Mouse (Mus musculus) G1E (cell line): ENCODE results near the gene Aspn. TPM values are rescaled to one million over a fixed set of nuclear protein-coding genes. Genes with fewer than 3 reads are reported as not detected.
A peak's percentile ranks its signal among the peaks of the same experiment; 100 is the strongest.

Experiments used
- ATAC-seq: 2 replicates; pipeline ENCODE4 v1.8.0; 2016; ENCODE audit warnings: mild to moderate bottlenecking; ENCODE audit not compliant: insufficient number of reproducible peaks, poor library complexity, low FRiP score, severe bottlenecking; ENCODE audit errors: extremely low read depth
- DNase-seq: peaks from one replicate; pipeline ENCODE4 v3.0.0; 2012; ENCODE audit warnings: low spot score
- H3K27me3 ChIP-seq: 2 replicates; pipeline ENCODE4 v1.6.1; 2012; ENCODE audit warnings: mild to moderate bottlenecking, low read length, inconsistent platforms; ENCODE audit not compliant: insufficient read depth
- H3K36me3 ChIP-seq: replicated peaks from 2 replicates; pipeline ENCODE3; 2012; ENCODE audit warnings: mild to moderate bottlenecking, inconsistent platforms
- H3K4me1 ChIP-seq: 2 replicates; pipeline ENCODE4 v1.6.1; 2012; ENCODE audit warnings: low read depth, low read length, inconsistent platforms, mixed read lengths; ENCODE audit not compliant: insufficient read depth
- H3K4me3 ChIP-seq: 2 replicates; pipeline ENCODE4 v1.5.1; 2012; ENCODE audit warnings: low read depth, mild to moderate bottlenecking, inconsistent platforms, low read length, moderate library complexity, mixed read lengths
- H3K9me3 ChIP-seq: replicated peaks from 2 replicates; pipeline ENCODE4 v1.6.1; 2012; ENCODE audit warnings: inconsistent platforms
- CTCF ChIP-seq: IDR thresholded peaks from 2 replicates; pipeline ENCODE4 v1.5.1; 2012; ENCODE audit warnings: low read depth, low read length, inconsistent platforms, mixed read lengths
- GATA1 ChIP-seq: IDR thresholded peaks from 2 replicates; pipeline ENCODE4 v1.6.1; 2012; ENCODE audit warnings: borderline replicate concordance, low read length, inconsistent platforms, mixed read lengths
- GATA2 ChIP-seq: IDR thresholded peaks from 2 replicates; pipeline ENCODE4 v1.6.1; 2012; ENCODE audit warnings: low read depth, low read length, inconsistent platforms, borderline replicate concordance
- POLR2AphosphoS5 ChIP-seq: IDR thresholded peaks from 2 replicates; pipeline ENCODE4 v1.6.1; 2012; ENCODE audit warnings: low read depth, low read length, inconsistent platforms; ENCODE audit not compliant: insufficient replicate concordance
- TAL1 ChIP-seq: conservative IDR thresholded peaks from 2 replicates; pipeline ENCODE4 v1.6.1; 2012; ENCODE audit warnings: low read depth, low read length, inconsistent platforms, mixed read lengths
- polyA plus RNA-seq: library from polyadenylated mRNA; stranded (reverse); fragments of >175 nt; gene quantifications from 2 replicates; pipeline ENCODE4 v1.2.3, GENCODE M21; 2012
- total RNA-seq, 2 experiments: library from RNA; stranded (forward) in 1 of 2; stranded (reverse) in 1 of 2; fragments of 200-1000 nt in 1 of 2; fragments of >200 nt in 1 of 2; fragmentation: Nextera tagmentation in 1 of 2; gene quantifications; 2 replicates each; pipeline ENCODE4 v1.2.3; 2014 to 2017

Aspn gene
- total and polyA plus RNA-seq, 3 experiments, result not detected

DNA sequence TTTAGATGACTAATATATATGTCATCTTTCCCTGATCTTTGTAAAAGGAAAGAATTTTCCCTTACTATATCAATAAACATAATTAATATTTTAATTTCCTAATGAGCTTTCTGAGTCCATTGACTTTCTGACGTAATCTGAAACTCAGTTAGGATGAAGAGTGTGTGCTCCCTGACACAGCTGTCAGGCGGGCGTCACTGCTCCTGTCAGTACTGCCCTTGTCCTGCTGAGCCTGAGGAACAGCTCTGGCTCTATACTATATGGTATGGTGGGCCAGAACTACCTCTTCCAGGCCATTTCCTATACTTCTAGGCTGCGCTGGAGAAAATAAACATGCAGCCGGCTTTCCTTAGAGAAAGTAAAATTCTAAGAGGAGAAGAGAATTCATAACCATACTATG, 10.3 kb downstream of the Aspn start:
- ATAC-seq, result no peak
- Histone ChIP-seq H3K4me1 (no peaks in the 10 kb centered on the region), H3K4me3 (no peak overlapping the region), H3K27me3 (no peaks in the 10 kb centered on the region), H3K9me3 (no peaks in the 10 kb centered on the region), H3K36me3 (peaks cover 4% of the 10 kb centered on the region)
- DNase-seq, result no peak
- TF ChIP-seq CTCF (no peak), GATA2 (no peak), GATA1 (no peak), TAL1 (no peak)

DNA sequence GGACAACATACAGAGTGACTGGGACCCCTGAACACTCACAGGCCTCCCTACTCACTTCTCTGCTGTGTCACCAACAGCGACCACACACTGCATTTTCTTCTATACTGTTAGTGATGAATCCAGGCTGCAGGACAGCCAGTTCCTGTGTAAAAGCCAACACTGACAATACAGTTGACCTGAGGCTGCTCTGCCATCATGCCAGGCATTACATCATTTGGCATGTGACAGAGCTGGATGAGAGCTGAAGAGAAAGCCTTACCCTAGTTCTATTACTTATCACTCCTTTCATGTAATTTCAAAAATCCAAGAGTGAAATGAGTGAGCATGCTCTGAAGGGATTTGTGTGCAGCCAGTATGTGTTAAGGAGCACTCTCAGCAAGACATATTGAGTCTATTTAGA, 12.0 kb downstream of the Aspn start:
- Histone ChIP-seq H3K4me3 (no peak overlapping the region), H3K4me1 (peaks cover 12% of the 10 kb centered on the region), H3K27me3 (no peaks in the 10 kb centered on the region), H3K36me3 (peaks cover 4% of the 10 kb centered on the region), H3K9me3 (no peaks in the 10 kb centered on the region)
- no peak for DNase-seq
- no peak for ATAC-seq
- TF ChIP-seq GATA2 (no peak), TAL1 (no peak), CTCF (no peak), GATA1 (no peak), POLR2AphosphoS5 (no peak)

DNA sequence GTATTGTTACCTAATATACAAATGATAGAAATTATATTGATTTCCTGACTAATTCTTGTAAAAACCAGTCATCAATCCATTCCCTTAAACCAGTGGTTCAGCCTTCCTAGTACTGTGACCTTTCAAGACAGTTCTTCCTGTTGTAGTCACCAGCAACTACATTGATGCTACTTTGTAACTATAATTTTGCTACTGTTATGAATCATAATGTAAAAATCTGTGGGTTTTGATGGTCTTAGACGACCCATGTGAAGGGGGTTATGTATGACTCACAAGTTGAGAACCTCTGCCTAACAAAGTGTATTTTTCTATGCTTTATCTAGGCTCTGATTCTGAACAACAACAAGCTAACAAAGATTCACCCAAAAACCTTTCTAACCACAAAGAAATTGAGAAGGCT, 12.7 kb downstream of the Aspn start:
- TF ChIP-seq CTCF, result no peak
- TF ChIP-seq POLR2AphosphoS5, result no peak
- no peak for ATAC-seq
- peaks cover 2% of the 10 kb centered on the region for H3K36me3 ChIP-seq
- DNase-seq, result no peak
- H3K9me3 ChIP-seq, result no peaks in the 10 kb centered on the region
- no peak overlapping the region for H3K4me3 ChIP-seq
- H3K4me1 ChIP-seq, result peaks cover 15% of the 10 kb centered on the region
- no peaks in the 10 kb centered on the region for H3K27me3 ChIP-seq

DNA sequence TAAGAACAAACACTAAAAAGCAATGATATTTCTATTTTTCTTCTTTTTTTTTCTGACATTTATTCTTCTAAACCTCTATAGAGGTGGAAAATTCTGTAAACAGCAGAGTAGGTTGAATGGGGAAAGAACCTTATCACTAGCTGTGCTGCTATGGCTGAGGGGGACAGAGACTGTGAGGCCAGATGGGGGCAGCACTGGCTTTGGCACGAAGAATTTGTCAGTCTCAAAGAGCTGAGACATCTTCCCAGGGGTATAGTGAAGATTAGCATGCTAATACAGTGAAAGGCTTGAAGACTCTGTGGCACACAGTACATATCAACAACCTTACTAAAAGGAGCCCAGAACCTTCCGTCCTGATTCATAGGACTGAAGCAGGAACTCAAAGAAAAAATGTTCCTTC, 14.9 kb downstream of the Aspn start:
- no peak for DNase-seq
- ATAC-seq, result peak; percentile 34; the same call in 1 of the 2 replicates
- TF ChIP-seq GATA1 (no peak), GATA2 (no peak), TAL1 (no peak), POLR2AphosphoS5 (no peak), CTCF (no peak)
- H3K4me3 ChIP-seq, result no peak overlapping the region
- peaks cover 18% of the 10 kb centered on the region for H3K4me1 ChIP-seq
- H3K9me3 ChIP-seq, result no peaks in the 10 kb centered on the region
- peaks cover 4% of the 10 kb centered on the region for H3K36me3 ChIP-seq
- H3K27me3 ChIP-seq, result no peaks in the 10 kb centered on the region

DNA sequence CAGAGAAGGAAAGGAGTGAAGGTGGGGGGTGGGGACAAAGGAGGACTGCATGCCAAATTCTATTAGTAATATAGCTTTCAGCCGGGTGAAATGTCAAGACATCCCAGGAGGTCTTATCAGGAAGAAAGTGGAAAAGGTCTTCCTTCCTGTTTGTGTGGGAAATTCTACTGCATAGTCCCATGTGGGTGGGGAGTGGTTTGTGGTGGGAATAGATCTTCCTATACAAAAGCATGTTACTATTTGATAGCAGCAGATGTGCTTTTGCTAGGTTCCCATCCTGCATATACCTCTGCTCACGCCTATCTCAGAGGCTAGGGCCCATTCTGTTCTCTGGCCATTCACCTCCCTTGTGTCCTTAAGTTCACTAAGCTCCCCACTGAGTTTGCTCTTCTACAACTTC, 16.6 kb downstream of the Aspn start:
- Histone ChIP-seq H3K36me3 (peaks cover 4% of the 10 kb centered on the region), H3K4me3 (no peak overlapping the region; the same call in 1 of the 2 replicates), H3K27me3 (no peaks in the 10 kb centered on the region), H3K4me1 (peaks cover 28% of the 10 kb centered on the region), H3K9me3 (no peaks in the 10 kb centered on the region)
- no peak for TF ChIP-seq GATA1
- TF ChIP-seq POLR2AphosphoS5, result no peak
- no peak for TF ChIP-seq TAL1
- no peak for TF ChIP-seq CTCF
- no peak for TF ChIP-seq GATA2
- DNase-seq, result no peak
- peak; percentile 49 for ATAC-seq

DNA sequence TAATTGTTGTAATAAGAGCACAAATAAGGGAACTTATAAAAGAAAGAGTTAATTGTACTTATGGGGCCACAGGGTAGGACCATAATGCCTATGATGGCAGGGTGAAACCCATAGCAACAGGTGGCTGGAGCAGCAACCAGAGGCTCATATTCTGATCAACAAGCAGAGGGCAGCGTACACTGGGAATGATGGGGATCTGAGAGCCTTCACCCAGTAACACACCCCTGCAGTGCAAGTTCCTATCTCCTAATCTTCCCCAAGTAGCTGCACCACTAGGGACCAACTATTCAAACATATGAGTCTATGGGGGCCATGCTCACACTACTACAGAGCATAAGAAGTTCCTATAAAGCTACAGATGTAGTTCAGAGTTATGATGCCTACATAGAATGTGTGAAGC, 20.1 kb downstream of the Aspn start:
- DNase-seq, result no peak
- no peak for TF ChIP-seq POLR2AphosphoS5
- no peak for TF ChIP-seq CTCF
- no peak for TF ChIP-seq GATA1
- TF ChIP-seq GATA2, result no peak
- no peak for TF ChIP-seq TAL1
- Histone ChIP-seq H3K4me1 (peaks cover 28% of the 10 kb centered on the region), H3K36me3 (peaks cover 3% of the 10 kb centered on the region), H3K27me3 (no peaks in the 10 kb centered on the region), H3K4me3 (no peak overlapping the region), H3K9me3 (no peaks in the 10 kb centered on the region)
- ATAC-seq, result no peak

DNA sequence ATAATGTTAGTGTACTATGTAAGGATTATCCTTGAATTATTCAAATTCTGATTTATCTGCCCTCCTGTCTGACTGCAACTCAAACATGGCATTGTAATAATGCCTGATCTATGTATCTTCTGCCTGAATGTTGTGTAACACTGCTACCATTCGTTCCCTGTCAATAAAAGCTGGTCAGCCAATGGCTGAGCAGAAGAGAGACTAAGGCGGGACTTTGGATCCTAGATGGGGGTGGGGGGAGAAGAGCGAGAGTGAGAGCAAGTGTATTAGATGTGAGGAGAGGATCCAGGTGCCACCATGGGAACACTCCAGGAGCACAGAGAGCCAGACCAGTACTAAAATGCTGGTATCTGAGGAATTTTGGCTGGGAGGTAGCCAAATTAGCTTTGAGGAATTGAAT, 26.1 kb downstream of the Aspn start:
- no peak for DNase-seq
- Histone ChIP-seq H3K4me1 (peaks cover 28% of the 10 kb centered on the region), H3K27me3 (no peaks in the 10 kb centered on the region), H3K36me3 (no peaks in the 10 kb centered on the region), H3K9me3 (no peaks in the 10 kb centered on the region), H3K4me3 (no peak overlapping the region; the same call in 1 of the 2 replicates)
- ATAC-seq, result peak; percentile 42; the same call in 1 of the 2 replicates
- no peak for TF ChIP-seq POLR2AphosphoS5
- TF ChIP-seq CTCF, result no peak
- no peak for TF ChIP-seq TAL1
- no peak for TF ChIP-seq GATA2
- no peak for TF ChIP-seq GATA1
